Mouse (Mus musculus) thymus, adult 2 months (tissue): ENCODE measurements at regions not wholly inside any gene's neighbourhood (a gene's known extent, or its start where the extent isn't known, plus 50 kb on each side); places are given as distances from the start of the nearest gene placed in this dataset.

Experiments
- DNase-seq: peaks from one replicate; pipeline ENCODE4 v3.0.0; 2021
- H3K27ac ChIP-seq: fragments of 200-500 bp; 2 replicates; pipeline ENCODE4 v1.5.1; 2012; ENCODE audit warnings: low read length, control low read depth; ENCODE audit not compliant: control insufficient read depth, insufficient read depth
- H3K27me3 ChIP-seq: fragments of 200-500 bp; 2 replicates; pipeline ENCODE4 v1.6.1; 2012; ENCODE audit warnings: mild to moderate bottlenecking, low read length, moderate library complexity, mixed read lengths; ENCODE audit not compliant: control insufficient read depth, insufficient read depth
- H3K36me3 ChIP-seq: fragments of 200-500 bp; 2 replicates; pipeline ENCODE4 v1.6.1; 2012; ENCODE audit warnings: mild to moderate bottlenecking, low read length, moderate library complexity; ENCODE audit not compliant: control insufficient read depth, insufficient read depth
- H3K4me1 ChIP-seq: fragments of 200-500 bp; replicated peaks from 2 replicates; pipeline ENCODE4 v1.6.1; 2012; ENCODE audit warnings: low read length; ENCODE audit not compliant: control insufficient read depth, insufficient read depth
- H3K4me3 ChIP-seq: fragments of 200-500 bp; 2 replicates; pipeline ENCODE4 v1.5.1; 2012; ENCODE audit warnings: mild to moderate bottlenecking, low read length, control low read depth, moderate library complexity; ENCODE audit not compliant: control insufficient read depth, insufficient read depth
- CTCF ChIP-seq: fragments of 200-500 bp; IDR thresholded peaks from 2 replicates; pipeline ENCODE4 v1.5.1; 2012; ENCODE audit warnings: mild to moderate bottlenecking, control low read depth, low read length, moderate library complexity, borderline replicate concordance; ENCODE audit not compliant: control insufficient read depth, poor library complexity, insufficient read depth; ENCODE audit errors: extremely low read depth
- POLR2A ChIP-seq: fragments of 200-500 bp; IDR thresholded peaks from 2 replicates; pipeline ENCODE4 v1.6.1; 2012; ENCODE audit warnings: mild to moderate bottlenecking, low read length, control low read depth, moderate library complexity; ENCODE audit not compliant: control insufficient read depth, poor library complexity, insufficient read depth; ENCODE audit errors: extremely low read depth
- WGBS: fragments of 180-500 bp; shearing (Covaris S2); methylation state at CpG from one replicate; pipeline ENCODE4 v1.1.7; 2018; 5-methylcytosine and 5-hydroxymethylcytosine counted together

GRCm38 (mm10) chr3:58205526-58205925 is 209.0 kb upstream of the Tsc22d2 start:
- Histone ChIP-seq H3K27ac (no peak overlapping the region), H3K36me3 (no peaks in the 10 kb centered on the region), H3K4me1 (no peaks in the 10 kb centered on the region), H3K4me3 (no peak overlapping the region), H3K27me3 (no peaks in the 10 kb centered on the region)
- TF ChIP-seq POLR2A (no peak), CTCF (no peak)
- no peak for DNase-seq
- 91% methylated on average over 2 of the region's 2 CpGs for WGBS

GRCm38 (mm10) chr3:58206776-58207398 is 207.6 kb upstream of the Tsc22d2 start:
- no peak overlapping the region for H3K4me3 ChIP-seq
- H3K27ac ChIP-seq: no peak overlapping the region
- H3K27me3 ChIP-seq: no peaks in the 10 kb centered on the region
- DNase-seq: no peak
- H3K36me3 ChIP-seq: no peaks in the 10 kb centered on the region
- 88% methylated on average over 5 of the region's 5 CpGs for WGBS
- TF ChIP-seq CTCF: no peak
- no peak for TF ChIP-seq POLR2A
- no peaks in the 10 kb centered on the region for H3K4me1 ChIP-seq

- no peaks in the 10 kb centered on the region for H3K27me3 ChIP-seq
- H3K4me3 ChIP-seq: no peak overlapping the region
- WGBS: 56% methylated on average over 3 of the region's 3 CpGs
- no peaks in the 10 kb centered on the region for H3K36me3 ChIP-seq
- TF ChIP-seq CTCF (no peak), POLR2A (no peak)
- H3K4me1 ChIP-seq: no peaks in the 10 kb centered on the region
- DNase-seq: no peak
- no peak overlapping the region for H3K27ac ChIP-seq
These were observed 203.5 kb upstream of the Tsc22d2 start for GRCm38 (mm10) chr3:58211016-58211415.

GRCm38 (mm10) chr3:58224696-58225095 is 189.8 kb upstream of the Tsc22d2 start:
- Histone ChIP-seq H3K27me3 (no peaks in the 10 kb centered on the region; the same call in 1 of the 2 replicates), H3K4me1 (no peaks in the 10 kb centered on the region), H3K27ac (no peak overlapping the region), H3K36me3 (no peaks in the 10 kb centered on the region), H3K4me3 (no peak overlapping the region)
- 95% methylated on average over 2 of the region's 2 CpGs for WGBS
- DNase-seq: no peak
- TF ChIP-seq POLR2A (no peak), CTCF (no peak)

- Histone ChIP-seq H3K36me3 (no peaks in the 10 kb centered on the region), H3K4me3 (no peak overlapping the region), H3K27ac (no peak overlapping the region), H3K27me3 (no peaks in the 10 kb centered on the region), H3K4me1 (no peaks in the 10 kb centered on the region)
- WGBS: 89% methylated on average over 7 of the region's 7 CpGs
- TF ChIP-seq POLR2A (no peak), CTCF (no peak)
- DNase-seq: no peak
These were observed 187.8 kb upstream of the Tsc22d2 start for GRCm38 (mm10) chr3:58226447-58227321.

- WGBS: 92% methylated on average over 5 of the region's 5 CpGs
- no peak overlapping the region for H3K4me3 ChIP-seq
These were observed 187.2 kb upstream of the Tsc22d2 start for GRCm38 (mm10) chr3:58227322-58227627.

GRCm38 (mm10) chr3:58228189-58228588 is 186.3 kb upstream of the Tsc22d2 start:
- TF ChIP-seq CTCF (no peak), POLR2A (no peak)
- no peak for DNase-seq
- 63% methylated on average over 3 of the region's 3 CpGs for WGBS
- Histone ChIP-seq H3K36me3 (no peaks in the 10 kb centered on the region), H3K27me3 (no peaks in the 10 kb centered on the region), H3K4me1 (no peaks in the 10 kb centered on the region), H3K4me3 (no peak overlapping the region), H3K27ac (no peak overlapping the region)

More at GRCm38 (mm10) chr3:58227322-58227627, 187.2 kb upstream of the Tsc22d2 start:
- DNase-seq: no peak
- H3K36me3 ChIP-seq: no peaks in the 10 kb centered on the region
- TF ChIP-seq CTCF: no peak
- no peak for TF ChIP-seq POLR2A
- H3K27me3 ChIP-seq: no peaks in the 10 kb centered on the region
- H3K4me1 ChIP-seq: no peaks in the 10 kb centered on the region
- no peak overlapping the region for H3K27ac ChIP-seq
